Mouse (Mus musculus) testis, postnatal 14 days (tissue): ENCODE measurements at regions not wholly inside any gene's neighbourhood (a gene's known extent, or its start where the extent isn't known, plus 50 kb on each side); places are given as distances from the start of the nearest gene placed in this dataset.

Source experiments
- DNase-seq: peaks from one replicate; pipeline ENCODE4 v3.0.0; 2021; ENCODE audit warnings: low spot score

DNA sequence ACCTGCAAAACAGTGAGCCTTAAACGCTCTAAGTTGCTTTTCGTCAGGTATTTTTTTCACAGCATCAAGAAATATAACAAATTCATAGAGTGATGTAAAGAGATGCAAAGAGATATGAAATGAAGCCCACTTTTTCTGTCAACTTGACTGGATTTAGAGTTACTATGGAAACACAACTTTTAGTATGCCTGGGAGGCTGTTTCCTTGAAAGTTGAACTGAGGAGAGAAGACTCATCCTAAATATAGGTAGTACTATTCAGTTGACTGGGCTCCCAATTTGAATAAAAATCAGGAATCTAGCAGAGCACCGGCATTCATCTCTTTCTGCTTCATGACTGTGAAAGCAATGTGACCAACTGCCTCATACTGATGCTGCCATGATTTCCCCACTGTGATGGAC lies 509.7 kb downstream of the Synb start:
- DNase-seq = no peak

DNA sequence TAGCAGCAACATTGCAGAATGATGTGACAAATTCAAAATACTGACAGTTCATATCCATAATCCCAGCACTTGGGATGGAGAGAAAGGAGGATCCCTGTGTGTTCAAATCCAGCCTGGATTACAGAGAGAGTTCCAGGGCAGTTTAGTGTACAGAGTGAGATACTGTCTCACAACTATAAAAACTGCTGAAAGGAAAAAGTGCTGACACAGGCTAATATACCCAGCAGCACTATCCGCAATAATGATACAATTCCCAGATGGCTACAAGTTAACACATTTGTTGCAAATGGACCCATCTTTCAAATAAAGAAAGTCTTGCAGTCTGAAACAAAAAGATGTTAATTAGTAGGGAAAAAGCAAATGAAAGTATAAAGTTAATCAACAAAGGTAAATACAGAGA lies 510.9 kb downstream of the Synb start:
- DNase-seq = no peak

DNA sequence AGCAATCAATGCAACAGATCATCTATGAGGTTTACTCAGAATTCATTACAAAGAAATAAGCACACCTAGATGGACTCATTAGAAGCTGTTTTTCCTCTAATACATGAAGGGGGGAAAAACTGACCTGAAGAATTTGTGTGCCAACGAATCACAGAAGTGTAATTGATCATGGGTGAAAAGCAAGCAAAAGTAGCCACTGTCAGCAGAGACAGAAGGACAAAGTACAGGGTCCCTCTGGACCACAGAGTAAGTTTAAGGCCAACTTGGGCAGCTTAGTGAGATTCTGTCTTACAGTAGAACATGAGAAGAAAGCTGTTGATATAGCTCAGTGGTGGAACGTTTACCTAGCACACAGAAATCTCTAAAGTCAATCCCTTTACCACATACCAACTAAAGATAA lies 523.7 kb downstream of the Synb start:
- DNase-seq = no peak

DNA sequence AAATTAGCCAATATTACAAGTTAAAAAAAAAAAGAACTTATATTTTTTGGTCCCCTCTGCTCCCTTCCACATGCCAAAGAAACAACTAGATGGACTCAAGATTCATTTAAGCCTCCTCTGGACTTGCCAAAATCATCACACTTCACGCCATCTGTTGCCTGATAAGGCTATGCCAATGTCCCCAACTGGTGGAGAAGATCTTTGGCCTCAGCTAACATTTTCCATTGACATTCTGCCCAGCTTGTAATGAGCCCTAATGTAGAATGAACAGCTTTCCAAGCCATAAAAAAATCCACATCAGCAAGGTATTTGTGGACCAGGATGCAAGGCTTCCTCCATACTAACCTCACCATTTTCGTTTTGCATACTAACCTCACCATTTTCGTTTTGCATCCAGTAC lies 531.2 kb downstream of the Synb start:
- no peak for DNase-seq

DNA sequence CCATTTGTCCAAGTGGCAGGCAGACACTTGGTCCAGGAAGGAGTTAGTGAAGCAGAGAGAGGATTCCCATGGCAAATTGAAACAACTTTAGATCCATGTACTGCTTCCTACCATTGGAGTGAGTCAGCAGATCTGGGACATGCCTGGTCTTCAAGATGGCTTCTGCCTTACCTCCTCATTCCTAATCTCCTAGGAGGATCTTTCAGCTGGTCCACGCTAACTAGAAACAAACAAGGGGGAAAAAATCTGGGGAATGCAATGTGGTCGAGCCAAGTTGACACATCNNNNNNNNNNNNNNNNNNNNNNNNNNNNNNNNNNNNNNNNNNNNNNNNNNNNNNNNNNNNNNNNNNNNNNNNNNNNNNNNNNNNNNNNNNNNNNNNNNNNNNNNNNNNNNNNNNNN lies 549.4 kb downstream of the Synb start:
- DNase-seq = no peak

DNA sequence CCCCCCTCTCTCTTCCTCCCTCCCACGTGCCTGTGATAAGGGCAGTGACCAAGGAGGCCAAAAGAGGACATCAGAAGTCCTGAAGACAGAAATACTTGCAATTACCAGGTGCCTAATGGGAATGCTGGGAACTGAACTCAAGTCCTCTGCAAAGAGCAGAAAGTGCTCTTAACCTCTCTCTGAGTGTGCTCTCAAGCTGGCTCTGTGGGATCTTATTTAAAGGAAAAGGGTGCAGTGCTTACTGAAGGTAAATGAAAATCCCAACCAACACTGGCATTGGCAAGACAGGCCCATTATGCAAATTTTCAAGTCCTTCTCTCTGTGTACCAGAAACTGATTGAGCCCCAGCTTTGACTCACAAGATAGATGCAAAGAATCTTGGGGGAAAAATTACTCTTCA lies 555.6 kb downstream of the Synb start:
- DNase-seq = no peak

DNA sequence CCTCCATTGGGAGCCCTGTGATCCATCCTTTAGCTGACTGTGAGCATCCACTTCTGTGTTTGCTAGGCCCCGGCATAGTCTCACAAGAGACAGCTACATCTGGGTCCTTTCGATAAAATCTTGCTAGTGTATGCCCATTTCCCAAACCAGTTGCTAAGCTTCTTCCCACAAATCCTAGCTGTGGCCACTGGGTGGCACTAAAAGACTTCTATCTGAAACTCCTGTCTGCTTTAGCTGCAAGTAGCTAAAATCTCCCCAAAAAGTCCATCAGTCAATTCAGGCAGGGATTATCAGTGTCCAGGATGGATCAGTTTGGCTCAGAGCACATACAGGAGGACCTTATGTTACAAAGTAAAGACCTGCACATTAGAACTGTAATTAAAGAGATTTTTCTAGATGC lies 558.3 kb downstream of the Synb start:
- peak; percentile 27 for DNase-seq

DNA sequence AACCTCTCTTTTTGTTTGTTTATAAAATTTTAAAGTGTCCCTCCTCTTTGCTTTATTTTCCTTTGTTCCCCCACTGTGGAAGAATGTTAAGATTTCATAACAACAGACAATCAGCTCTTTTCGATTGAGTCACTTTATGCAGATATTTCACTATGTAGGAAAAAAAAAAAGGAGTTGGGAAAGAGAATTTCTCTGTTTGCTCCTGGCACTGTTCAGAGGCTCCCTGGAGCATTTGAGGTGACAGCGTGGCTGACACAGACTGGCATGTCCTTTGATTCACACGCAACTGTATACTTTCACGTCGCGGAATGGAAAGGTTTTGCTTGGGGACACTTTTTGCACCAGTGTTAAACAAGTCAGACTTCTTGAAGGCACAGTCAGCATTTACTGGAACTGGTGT lies 572.9 kb downstream of the Synb start:
- no peak for DNase-seq

DNA sequence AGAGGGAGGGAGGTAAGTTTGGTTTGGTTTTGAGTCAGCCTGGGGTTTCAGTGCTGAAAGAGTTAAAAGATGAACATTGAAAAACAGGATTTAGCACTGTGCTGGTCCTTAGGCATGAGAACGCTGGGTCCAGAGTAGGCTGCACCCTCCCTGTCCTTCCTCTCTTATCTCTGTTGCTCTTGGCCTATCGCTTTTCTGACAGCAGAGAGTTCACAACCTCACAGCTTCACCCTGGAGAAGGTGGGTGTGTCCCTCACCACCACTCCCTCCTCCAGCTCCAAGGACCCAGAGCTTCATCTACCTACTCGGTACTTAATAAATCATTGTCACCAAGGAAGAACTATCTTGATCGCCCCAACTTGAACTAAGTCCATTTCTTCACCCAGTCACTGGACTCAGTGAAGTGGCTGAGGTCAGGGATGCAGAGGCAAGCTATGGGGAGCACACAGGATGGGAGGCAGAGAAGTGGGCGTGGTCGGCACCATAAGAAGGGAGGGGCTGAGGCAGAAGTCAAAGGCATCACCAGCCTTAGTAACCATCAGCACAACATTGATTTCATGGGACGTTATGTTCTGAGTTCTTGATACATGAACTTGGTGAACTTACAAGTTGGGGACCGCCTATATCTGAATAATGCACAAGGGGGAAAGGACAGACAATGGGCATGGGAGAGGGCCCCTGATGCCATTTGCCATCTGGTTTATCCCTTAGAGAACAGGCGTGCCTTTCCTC lies 574.5 kb downstream of the Synb start:
- no peak for DNase-seq

DNA sequence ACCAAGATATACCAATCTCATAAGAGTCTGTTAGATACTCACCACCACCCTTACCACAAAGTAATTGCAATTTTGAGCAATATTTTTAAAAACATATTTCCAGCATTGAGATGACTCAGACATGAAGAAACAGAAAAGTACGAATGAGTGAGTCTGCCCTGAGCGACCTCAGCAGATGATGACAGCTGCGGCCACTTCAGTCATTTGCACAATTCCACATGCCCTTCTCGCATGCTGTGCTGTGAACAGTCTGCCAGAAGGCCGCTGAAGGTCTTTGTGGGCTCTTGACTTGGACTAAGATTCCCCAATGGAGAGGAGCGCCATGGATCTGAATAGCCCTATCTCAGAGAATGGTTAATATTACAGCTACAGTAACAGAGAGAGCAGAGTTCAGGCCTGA lies 575.3 kb downstream of the Synb start:
- no peak for DNase-seq
